8 mouse cellular contexts compared by ENCODE assay signal in genomic region chr19:6921647-6922567, GRCm38 (mm10). TPM values are rescaled to one million over a fixed set of nuclear protein-coding genes. Genes with fewer than 3 reads are reported as not detected.
DNase-seq lines count a peak whose midpoint lies in the region; ATAC-seq lines count a peak whose summit lies in the region.

Gene Esrra (minus strand): TSS chr19:6921813.

- WGBS in heart, embryonic 13.5 days: under 1% methylated on average over 65 of the region's 66 CpGs
- WGBS in liver, embryonic 12.5 days (ENCODE audit: insufficient replicate concordance): under 1% methylated on average over 58 of the region's 66 CpGs
- under 1% methylated on average over 48 of the region's 66 CpGs for WGBS in stomach, embryonic 15.5 days

- H3K4me2 ChIP-seq in heart, embryonic 13.5 days: peak within 1 kb of the TSS; percentile 95
- H3K4me2 ChIP-seq in liver, embryonic 12.5 days: peak within 1 kb of the TSS; percentile 100
- H3K4me2 ChIP-seq in stomach, embryonic 15.5 days: peak within 1 kb of the TSS; percentile 88

- ATAC-seq in heart, embryonic 13.5 days (ENCODE audit: extremely low read depth, insufficient number of reproducible peaks, low FRiP score, low TSS enrichment): peak; percentile 92
- peak; percentile 95 for ATAC-seq in liver, embryonic 12.5 days
- ATAC-seq in stomach, embryonic 15.5 days (ENCODE audit: insufficient read depth, low FRiP score, low read depth): peak; percentile 95

- peak; percentile 100 for DNase-seq in CD4-positive, CD25-positive, alpha-beta regulatory T cell, adult 2 months (ENCODE audit: low read depth, low spot score)
- peak; percentile 98 for DNase-seq in fat pad, adult 2 months (ENCODE audit: extremely low read depth, low read depth, low spot score)
- DNase-seq in kidney, postnatal 10 days: peak; percentile 100
- DNase-seq in natural killer cell, adult 2 months (ENCODE audit: low spot score in 2 of 2): peak; percentile 100

- peak within 1 kb of the TSS; percentile 93 for H3K4me3 ChIP-seq in brown adipose tissue, adult 24 weeks (ENCODE audit: insufficient read depth, low read depth, low read length)
- peak within 1 kb of the TSS; percentile 79 for H3K4me3 ChIP-seq in heart, embryonic 13.5 days
- H3K4me3 ChIP-seq in liver, embryonic 12.5 days: peak within 1 kb of the TSS; percentile 92
- peak within 1 kb of the TSS; percentile 75 for H3K4me3 ChIP-seq in stomach, embryonic 15.5 days (replicated peaks)

- peaks cover 26% of the 10 kb centered on the region for H3K36me3 ChIP-seq in heart, embryonic 13.5 days
- H3K36me3 ChIP-seq in liver, embryonic 12.5 days: peaks cover 13% of the 10 kb centered on the region
- no peaks in the 10 kb centered on the region for H3K36me3 ChIP-seq in stomach, embryonic 15.5 days

- peaks cover 37% of the 10 kb centered on the region for H3K27me3 ChIP-seq in heart, embryonic 13.5 days (replicated peaks)
- peaks cover 42% of the 10 kb centered on the region for H3K27me3 ChIP-seq in liver, embryonic 12.5 days (replicated peaks)
- H3K27me3 ChIP-seq in stomach, embryonic 15.5 days (replicated peaks): peaks cover 39% of the 10 kb centered on the region

- peaks cover 11% of the 10 kb centered on the region for H3K4me1 ChIP-seq in brown adipose tissue, adult 24 weeks (ENCODE audit: control insufficient read depth, insufficient read depth, insufficient read length, low read length)
- H3K4me1 ChIP-seq in heart, embryonic 13.5 days: peaks cover 57% of the 10 kb centered on the region
- H3K4me1 ChIP-seq in liver, embryonic 12.5 days: peaks cover 69% of the 10 kb centered on the region
- H3K4me1 ChIP-seq in stomach, embryonic 15.5 days: peaks cover 45% of the 10 kb centered on the region

- H3K9me3 ChIP-seq in heart, embryonic 13.5 days: no peaks in the 10 kb centered on the region; the same call in 1 of the 2 replicates
- no peaks in the 10 kb centered on the region for H3K9me3 ChIP-seq in liver, embryonic 12.5 days (replicated peaks)
- no peaks in the 10 kb centered on the region for H3K9me3 ChIP-seq in stomach, embryonic 15.5 days

- peak within 1 kb of the TSS; percentile 94 for H3K9ac ChIP-seq in heart, embryonic 13.5 days
- peak within 1 kb of the TSS; percentile 94 for H3K9ac ChIP-seq in liver, embryonic 12.5 days
- peak within 1 kb of the TSS; percentile 63 for H3K9ac ChIP-seq in stomach, embryonic 15.5 days

- H3K27ac ChIP-seq in brown adipose tissue, adult 24 weeks (replicated peaks; ENCODE audit: low read depth, low read length): peak within 1 kb of the TSS; percentile 99
- H3K27ac ChIP-seq in heart, embryonic 13.5 days (replicated peaks): peak within 1 kb of the TSS; percentile 95
- H3K27ac ChIP-seq in liver, embryonic 12.5 days: peak within 1 kb of the TSS; percentile 90
- H3K27ac ChIP-seq in stomach, embryonic 15.5 days: peak within 1 kb of the TSS; percentile 91

RNA-seq across cellular contexts. Expression of gene Esrra, which starts in this region (rescaled TPM):
- polyA plus RNA-seq in brown adipose tissue, adult 24 weeks (2012; ENCODE audit: insufficient read depth, insufficient read length, missing spikeins): 86.4 and 123 TPM in 2 replicates
- polyA plus RNA-seq in heart, embryonic 13.5 days (2015; fragmentation: Nextera tagmentation; extraction: Ambion mirVana): 30.4 and 33.0 TPM in 2 replicates
- 6.5 and 6.8 TPM in 2 replicates for polyA plus RNA-seq in liver, embryonic 12.5 days (2016; fragmentation: Nextera tagmentation; extraction: Ambion mirVana)
- 17.1 and 18.8 TPM in 2 replicates for polyA plus RNA-seq in stomach, embryonic 15.5 days (2015; fragmentation: Nextera tagmentation; extraction: Ambion mirVana)

Comparison
In these comparisons a context has a peak if more than half of its experiments do, and no peak if none do; other contexts are left out.
1. Peak in every context shown above with its lines: DNase-seq, ATAC-seq, H3K4me3 ChIP-seq and H3K27ac ChIP-seq.